Mouse (Mus musculus) yolk sac, embryonic 10.5 days (tissue): ENCODE data around the gene Fhad1.

ENCODE experiments used
- DNase-seq: peaks from one replicate; pipeline ENCODE4 v3.0.0-alpha.2; 2017; ENCODE audit warnings: low spot score

The Fhad1 gene

DNA sequence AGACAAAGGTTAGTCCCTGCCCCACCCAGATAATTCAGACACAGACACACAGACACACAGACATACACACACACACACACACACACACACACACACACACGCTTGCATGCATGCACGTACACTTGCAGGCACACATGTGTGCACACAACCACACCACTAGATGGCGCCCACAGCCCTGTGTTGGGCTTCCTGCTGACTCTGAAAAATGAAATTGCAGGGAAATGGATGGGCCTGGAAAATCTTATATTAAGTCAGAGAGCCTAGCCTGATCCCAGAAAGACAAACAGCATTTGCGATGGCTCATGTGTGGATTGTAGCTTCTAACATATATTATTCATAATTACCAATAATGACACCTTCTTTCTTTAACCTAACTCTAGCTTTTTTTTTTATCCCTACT, 38.7 kb downstream of the Fhad1 start:
- DNase-seq, result no peak

DNA sequence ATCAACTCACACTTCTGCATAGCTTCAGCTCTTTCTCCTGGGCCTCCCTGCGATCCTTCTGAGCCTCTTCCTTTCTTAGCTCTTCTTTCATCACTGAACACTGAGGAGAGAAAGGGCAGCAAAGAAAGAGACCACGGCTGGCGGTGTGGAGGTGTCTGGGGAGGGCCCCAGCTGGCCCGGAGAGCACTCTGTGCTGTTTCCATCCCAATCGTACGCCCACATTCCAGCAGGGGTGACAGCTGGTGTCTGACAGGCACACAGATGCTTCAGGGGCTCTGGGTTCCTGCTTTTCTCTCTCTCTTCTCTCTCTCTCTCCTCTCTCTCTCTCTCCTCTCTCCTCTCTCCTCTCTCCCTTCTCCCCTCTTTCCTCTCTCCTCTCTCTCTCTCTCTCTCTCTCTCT, 50.3 kb downstream of the Fhad1 start:
- DNase-seq, result no peak

DNA sequence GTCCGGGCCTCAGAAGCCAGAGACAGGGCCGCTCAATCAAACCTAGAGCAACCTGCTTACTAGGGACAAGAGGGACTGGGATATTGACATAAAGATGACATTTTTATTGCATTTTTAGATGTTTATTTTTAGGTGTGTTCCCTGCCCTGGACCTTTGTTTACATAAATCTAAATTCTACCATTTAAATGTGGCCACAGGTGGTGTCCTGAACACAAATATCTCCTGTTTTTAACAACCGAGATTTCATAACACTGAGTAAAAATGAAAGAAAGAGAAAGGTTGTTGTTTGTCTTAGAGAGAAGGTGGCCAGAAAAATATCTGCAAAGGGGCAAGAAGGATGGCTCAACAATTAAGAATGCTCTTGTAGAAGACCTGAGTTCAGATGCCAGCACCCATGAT, 51.0 kb downstream of the Fhad1 start:
- no peak for DNase-seq

DNA sequence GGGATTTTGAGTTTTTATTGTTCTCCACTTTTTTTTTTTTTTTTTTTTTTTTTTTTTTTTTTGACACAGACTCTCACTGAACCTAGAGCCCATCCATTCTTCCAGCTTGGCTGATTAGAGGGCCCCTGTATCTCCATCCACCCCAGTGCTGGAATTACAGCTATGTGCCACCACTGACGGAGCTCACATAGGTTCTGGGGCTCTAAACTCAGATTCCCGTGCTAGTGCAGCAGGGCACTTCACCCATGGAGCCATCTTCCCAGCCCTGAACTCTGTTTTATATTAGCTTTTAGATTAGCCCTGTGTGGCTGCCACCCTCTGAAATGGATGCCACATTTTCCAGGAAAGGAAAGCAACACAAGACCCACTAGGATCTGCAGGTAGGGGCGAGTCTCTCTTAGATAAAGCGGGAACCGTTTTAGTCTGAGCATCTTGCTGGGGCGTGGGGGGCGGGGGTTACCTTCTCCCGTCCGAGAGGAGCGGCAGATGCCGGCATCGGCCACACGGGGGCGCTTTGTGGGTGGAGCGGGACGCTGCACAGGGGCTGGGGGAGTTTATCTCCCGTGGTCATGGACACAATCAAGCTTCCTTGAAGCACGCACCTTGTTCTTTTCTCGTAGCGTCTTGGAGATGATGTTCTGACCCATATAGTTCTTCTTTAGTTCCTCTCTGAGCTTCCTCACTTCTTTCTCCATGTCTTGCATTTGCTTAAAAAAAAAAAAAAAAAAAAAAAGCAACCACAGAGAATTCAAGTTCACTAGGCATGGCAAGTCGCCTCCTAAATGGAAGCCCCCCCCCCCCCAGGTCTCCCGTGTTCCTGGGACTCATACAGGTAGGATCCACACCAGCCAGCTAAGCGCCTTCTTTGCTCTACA, 51.8 kb downstream of the Fhad1 start:
- DNase-seq, result peak; percentile 31

DNA sequence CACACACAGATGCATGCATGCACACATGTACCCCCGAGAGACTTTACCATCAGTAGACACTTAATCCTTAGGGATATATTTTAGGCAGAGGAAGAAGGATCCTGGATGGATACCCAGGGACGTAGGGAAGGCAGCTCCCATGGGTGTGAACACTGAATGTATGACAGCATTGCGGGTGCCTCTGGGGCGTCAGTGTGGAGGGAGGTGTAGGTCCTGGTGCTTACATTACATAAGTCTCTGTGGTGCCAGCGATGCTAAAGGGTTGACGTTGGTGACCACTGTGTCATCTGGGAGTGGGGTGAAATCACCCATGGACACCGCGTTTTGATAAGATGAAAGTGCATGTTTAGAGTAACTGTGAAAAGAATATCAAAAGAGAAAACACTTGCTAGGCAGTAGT, 54.8 kb downstream of the Fhad1 start:
- DNase-seq, result no peak

DNA sequence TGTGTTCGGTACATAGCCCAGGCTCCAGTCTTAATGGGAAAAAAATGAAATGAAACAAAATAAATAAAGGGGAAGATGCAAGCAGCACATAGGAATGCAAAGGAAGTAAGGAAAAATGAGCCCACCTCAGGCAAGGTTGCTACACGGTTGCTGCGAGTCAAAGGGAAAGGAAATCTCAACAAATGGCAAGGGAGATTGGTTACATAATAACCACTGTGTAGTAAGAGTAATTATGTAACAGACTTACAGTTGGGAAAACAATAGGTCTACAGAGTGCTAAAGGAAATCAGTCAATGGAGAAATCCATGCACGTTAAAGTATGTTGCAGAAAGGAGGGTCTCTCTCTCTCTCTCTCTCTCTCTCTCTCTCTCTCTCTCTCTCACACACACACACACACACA, 55.3 kb downstream of the Fhad1 start:
- DNase-seq, result no peak

DNA sequence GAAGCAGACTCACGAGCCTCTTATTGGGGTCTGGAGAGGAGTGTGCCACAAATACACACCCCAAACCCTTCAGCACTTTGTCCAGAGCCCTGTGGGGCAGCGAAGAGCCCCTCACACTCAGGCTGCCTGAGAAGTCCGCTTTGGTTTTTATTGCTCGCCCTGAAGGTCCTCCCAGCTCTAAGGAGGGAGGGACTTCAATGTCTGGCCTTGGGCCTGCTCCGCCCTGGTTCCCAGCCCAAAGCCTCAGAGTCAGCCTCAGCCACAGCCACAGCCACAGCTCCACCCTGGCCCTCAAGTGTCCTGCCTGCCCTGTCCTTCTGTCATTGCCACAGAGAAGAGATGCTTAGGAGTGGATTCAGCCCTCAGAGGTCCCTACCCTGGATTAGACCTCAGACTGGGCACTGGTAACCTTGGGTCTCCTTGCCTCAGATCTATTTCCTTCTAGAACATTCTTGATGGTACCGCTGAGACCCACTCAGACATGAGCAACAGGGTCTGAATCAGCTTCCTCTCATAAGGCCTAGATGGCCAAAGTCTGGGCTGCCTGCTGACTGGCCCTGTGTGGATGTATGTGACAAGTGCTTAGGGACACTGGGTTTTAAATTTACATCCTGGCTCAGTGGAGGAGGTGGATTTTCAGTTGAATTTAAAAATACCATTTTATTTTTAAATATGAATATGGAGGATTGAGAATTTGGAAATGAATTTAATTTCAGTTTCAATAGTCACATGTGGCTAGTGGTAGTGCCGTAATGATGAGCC, 56.1 kb downstream of the Fhad1 start:
- DNase-seq, result no peak

DNA sequence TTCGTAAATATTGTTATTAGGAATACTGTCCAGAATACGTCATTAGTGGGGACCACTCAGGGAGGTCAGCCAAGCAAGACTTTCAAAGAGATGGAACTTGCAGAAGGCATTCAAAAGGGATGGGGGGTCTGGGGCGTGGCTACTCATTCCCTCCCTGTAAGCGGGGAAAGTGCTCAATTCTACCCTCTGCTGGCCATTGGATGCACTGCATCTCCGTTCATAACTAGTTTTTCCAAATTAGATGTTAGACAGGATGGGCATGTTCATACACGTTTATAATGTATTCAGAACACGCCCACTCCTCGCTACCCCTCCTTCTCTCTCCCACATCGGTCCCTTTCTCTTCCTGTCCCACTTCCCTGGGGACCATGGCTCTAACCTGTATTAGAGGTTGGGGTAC, 56.7 kb downstream of the Fhad1 start:
- peak; percentile 64 for DNase-seq

DNA sequence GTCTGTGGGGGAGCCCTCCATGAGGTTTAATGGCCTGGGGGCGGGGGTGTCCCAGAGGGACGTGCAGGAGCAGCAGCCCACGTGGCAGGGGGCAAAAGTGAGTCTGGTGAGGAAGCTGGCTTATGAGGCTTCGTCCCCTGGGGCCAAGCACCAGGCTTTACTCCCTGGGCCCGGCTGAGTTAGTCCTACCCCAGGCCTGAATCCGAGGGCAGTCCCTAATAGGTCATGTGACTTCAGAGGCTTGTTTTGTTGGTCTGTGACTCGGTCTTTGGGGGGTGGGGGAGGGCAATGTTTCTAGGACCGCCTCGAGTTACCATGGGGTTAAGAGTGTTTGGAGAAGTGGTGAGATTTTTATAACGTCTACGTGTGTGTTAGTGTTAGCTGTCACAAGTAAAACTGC, 57.1 kb downstream of the Fhad1 start:
- DNase-seq, result no peak

DNA sequence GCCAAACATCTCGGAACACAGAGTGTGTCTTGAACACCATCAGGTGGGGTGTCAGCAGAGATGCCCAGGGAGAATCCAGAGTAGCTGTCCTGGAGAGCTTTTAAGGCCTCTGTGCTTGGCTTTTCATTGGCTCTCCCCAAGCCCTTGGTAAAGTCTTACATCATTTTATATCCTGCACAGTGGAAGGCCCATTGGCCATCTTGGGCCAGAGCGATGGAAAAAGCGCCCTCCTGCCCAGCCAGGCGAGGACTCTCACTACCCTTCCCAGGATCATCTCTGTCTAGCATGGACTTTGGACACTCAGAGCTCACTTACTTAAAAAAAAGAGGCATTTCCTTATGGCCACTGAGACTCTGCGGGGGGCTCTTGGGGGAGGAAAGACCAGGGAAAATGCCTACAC, 58.0 kb downstream of the Fhad1 start:
- no peak for DNase-seq

DNA sequence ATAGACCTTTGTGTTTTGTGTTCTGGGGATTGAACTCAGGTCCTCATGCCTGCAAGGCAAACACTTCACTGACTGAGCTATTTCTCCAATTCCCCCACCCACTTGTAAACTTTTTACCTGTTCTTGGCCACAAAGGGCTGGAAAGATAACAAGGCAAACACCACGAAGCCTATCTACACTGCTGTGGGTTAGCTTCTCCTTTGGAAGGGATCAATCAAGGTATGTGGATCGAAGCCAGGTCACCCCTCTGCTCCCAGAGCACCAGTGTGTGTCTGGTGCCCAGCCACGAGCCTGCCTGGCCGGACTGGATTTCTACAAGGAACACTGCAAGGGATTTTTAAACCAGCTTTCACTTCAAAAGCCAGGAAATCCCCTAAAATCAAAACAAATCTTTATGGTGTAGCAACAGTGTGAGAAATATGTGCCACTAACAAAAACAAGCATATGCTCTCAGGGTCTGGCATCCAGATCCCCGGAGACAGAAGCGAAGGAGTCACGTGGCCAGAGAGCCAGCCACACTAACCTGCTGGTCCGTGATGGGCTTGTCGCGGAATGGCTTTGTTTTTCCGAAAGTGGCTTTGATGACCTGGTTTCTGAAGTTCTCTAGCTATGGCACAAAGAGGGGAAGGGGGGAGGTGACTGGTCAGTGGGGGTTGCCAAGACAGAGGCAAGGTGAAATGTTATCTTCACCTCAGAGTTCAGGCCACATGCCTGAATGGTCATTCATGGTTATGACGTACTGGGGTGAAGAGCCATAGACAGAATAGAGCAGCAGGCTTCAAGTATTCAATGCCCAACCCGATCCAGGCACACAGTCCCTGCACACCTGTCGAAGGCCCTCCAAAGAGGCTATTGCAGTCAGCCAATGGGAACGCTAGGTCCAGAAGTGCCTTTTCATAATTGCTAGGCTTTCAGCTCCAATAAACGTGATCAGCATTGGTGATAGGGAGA, 59.8 kb downstream of the Fhad1 start:
- no peak for DNase-seq

DNA sequence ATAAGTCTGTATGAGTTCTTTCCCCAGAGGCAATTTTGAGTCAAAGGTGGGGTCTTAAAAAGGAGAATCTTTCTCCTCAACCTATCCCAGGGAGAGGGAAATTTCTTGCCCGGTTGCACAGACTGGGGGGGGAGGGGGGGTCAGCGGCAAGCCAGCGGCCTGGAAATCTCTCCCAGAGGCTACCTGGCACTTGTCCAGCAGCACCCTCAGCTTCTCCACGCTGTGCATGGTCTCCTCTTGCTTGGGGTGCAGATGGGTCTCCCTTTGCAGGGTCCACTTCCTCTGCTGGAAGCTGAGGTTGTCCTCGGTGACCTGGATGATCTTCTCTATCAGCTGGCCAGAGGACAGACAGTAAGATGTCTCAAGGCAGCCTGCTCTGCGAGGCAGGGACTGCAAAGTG, 61.0 kb downstream of the Fhad1 start:
- no peak for DNase-seq

DNA sequence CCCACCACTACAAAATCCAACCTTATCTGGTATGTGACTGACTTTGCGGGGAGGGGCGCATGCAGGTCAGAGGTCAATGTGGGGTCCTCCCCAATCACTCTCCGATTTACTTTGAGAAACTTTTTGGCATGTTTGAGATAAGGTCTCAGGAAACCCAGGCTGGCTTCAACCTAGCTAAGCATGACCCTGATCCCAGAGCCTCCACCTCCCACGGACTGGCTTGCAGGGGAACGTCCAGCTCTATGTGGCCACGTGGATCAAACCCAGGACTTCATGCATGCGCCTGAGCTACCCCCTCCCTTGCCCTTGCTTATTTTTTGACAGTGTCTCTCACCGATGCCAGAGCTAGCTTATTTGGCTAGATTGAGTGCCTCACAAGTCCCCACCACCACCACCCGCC, 61.6 kb downstream of the Fhad1 start:
- no peak for DNase-seq

DNA sequence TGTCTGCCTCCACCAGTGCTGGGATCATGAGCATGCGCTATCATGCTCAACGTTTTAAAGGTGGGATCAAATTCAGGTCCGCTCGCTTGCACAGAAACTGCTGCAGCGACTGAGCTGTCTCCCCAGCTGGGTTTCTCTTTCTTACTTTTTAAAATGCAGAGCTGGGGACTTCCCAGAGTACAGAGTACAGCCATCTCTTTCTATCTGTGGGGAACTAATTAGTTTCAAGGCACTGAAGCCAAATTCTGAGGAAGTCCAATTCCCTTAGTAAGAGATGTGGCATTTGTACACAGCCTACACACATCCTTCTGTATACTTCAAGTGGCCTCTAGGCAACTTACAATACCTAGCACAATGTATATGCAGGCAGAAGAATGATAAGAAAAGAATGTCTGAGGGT, 62.1 kb downstream of the Fhad1 start:
- DNase-seq, result no peak

DNA sequence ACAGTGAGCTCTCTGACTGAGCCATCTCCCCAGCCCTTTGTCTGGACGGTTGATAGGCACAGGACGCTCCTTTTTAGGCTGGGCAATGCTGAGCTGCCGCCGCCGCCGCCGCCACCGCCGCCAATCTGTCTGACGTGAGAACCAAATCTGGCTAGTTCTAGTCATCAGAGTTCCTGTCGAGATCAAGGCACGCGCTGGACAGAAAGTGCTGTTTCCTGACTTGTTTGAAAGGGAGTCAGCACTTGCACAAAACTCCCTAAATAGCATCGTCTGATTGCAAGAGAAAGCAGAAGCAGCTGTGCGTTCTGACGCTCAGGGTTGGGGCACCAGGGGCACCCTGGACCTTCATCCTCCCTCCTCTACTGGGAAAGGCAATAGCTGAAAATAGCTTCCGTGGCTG, 62.8 kb downstream of the Fhad1 start:
- no peak for DNase-seq

DNA sequence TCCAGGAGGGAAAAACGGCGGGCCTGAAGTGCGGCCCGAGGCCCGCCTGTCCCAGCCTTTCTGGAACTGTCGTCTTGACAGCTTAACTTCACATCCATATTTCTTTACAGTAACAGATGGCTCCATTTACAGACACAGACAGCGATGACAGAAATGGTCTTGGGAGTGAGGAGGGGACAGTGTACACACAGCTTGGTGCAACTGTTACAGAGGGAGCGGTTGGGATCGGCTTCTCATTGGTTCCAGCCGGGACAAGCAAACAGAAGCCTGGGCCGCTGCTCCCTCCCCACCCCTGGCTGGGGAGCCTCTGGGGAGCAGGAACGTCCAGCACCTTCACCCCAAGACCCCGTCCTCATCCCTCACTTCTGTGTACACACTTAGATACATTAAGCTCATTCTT, 65.4 kb downstream of the Fhad1 start:
- DNase-seq, result no peak

DNA sequence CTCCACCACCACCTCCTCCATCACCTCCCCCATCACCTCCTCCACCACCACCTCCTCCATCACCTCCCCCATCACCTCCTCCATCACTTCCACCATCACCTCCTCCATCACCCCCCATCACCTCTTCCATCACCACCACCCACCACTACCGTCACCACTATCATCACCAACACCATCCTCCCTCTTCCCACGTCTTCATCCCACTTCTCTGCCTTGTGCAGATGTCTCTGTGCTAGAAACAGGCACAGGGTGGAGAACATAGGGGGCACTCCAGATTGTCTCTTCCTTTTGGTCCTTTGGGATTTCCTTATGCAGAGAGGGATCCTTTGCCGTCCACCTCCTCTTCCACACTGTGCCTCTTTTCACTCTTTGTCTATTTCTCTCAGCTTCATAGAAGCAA, 66.1 kb downstream of the Fhad1 start:
- no peak for DNase-seq

DNA sequence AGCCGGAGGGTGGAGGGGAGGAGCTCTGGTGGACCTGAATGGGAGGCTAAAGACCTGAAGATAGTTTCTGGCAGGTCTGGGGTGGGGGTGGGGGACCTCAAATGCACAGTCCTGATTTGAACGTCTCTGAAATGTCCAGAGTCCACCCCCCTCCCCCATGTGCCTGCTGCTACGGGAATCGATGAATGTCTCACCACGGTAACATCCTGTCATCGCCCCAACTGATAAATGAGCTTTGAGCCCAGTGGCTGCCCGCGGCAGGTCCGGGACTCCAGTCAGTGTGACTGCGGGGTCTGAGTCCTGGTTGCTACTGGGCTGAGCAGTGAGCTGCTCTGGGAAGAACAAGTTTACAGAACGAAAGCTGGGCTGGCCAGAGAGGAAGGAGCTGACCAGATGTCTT, 72.5 kb downstream of the Fhad1 start:
- no peak for DNase-seq

DNA sequence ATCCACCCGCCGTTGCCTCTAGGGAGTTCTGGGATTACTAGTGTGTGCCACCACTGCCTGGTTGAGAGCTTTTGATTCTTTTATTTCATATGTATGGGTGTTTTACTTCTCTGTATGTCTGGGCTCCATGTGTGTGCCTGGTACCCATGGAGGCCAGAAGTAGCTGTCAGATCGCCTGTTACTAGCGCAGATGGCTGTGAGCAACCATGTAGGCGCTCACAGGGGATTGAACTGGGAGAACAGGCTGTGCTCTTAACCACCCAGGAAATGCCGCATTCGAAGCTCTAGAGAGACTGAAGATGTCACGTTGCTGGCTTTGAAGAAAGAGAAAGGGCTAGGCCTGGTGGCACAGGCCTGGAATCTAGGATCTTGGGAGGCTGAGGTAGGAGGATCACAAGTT, 73.6 kb downstream of the Fhad1 start:
- DNase-seq, result no peak

DNA sequence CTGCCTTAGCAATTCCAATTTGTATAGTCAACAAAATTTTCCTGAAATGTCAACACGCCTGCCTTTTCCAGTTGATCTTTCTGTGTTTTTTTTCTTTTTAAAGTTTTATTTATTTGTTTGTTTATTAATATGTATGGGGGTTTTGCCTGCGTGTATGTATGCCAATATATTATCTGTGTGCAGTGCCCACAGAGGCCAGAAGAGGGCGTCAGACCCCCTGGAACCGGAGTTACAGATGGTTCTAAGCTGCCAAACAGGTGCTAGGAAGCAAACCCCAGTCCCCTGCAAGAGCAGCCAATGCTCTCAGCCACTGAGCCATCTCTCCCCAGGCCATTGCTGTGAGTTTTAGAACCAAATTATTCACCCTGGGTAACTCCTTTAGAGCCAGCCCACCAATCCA, 76.3 kb downstream of the Fhad1 start:
- no peak for DNase-seq

DNA sequence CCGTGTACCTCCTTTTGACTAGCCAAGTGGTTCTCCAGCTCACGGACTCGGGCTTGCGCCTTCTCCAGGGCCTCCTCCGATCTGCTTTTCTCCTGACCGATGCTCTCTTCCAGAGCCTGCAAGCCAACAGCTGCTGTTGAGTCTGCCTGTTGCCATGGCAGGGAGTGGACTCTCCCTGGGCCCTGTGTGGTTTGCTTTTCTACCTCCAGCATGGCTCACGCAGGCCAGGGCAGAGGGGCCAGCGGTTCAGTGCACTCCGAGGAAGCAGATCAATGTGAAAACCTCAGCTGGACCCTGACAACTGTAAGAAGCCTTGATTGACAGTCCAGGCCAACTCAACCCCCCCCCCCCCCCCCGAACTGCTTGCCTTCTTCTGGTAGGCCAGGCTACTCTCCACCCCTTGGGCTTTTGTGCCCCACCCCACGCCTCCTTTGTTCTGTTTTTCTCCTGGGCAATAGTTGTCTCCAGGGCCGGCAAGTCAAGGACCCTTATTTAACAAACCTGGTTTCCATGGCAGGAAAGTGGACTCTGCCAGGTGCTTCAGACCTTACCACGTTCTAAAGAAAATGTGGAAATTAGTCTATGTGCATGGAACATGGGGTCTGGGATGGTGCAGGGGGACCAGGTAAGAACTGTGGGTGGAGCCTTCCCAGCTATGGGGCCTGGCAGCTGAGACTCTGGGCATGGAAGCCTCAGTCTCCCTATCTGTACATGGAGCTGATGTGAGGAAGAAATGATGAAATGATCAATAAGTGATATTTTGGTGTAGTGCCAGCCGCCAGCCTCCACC, 81.9 kb downstream of the Fhad1 start:
- no peak for DNase-seq

DNA sequence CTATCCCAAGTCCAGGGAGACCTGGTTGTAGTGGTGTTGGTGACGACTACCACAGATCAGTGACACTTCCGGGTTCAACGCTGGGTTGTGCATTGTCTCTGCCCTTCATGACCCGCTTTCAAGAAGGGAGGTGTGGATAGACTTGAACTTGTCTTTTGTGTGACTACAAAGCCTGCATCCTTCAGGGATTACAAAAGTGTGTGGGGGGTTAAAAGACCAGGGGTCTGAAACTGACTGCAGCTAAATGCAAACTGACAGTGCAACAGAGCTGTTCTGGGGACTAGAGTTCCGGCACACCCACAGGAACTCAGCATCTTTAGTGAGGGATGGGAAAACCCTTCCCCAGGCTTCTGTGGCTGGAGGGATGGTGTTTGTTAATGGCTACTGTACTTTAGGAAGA, 83.4 kb downstream of the Fhad1 start:
- no peak for DNase-seq
